Comparison of ENCODE assay signal across 22 mouse cellular contexts in genomic region chr5:4898241-4898640, GRCm38 (mm10).
"Had no signal": no experiment of that assay in that cellular context is flagged by ENCODE, and none has a peak within 500 bp of the region (broad histone marks: within the 10 kb centered on the region; RNA-seq: fewer than 3 reads in every experiment).

No protein-coding gene starts in this region.

- H3K36me3 ChIP-seq: heart, embryonic 10.5 days; heart, embryonic 12.5 days; hindbrain, embryonic 13.5 days; hindbrain, embryonic 15.5 days; limb, embryonic 13.5 days; limb, embryonic 15.5 days; liver, embryonic 12.5 days had no signal

- H3K27ac ChIP-seq: heart, embryonic 10.5 days; hindbrain, embryonic 13.5 days; hindbrain, embryonic 15.5 days; hindbrain, postnatal 0 days; kidney, postnatal 0 days; limb, embryonic 13.5 days; limb, embryonic 15.5 days; liver, embryonic 12.5 days had no signal

- ATAC-seq: forebrain, postnatal 0 days; hindbrain, postnatal 0 days; intestine, embryonic 16.5 days; liver, embryonic 12.5 days had no signal

- H3K4me3 ChIP-seq: heart, embryonic 10.5 days; heart, embryonic 12.5 days; hindbrain, embryonic 13.5 days; hindbrain, embryonic 15.5 days; limb, embryonic 13.5 days; limb, embryonic 15.5 days; liver, embryonic 12.5 days had no signal

- H3K27me3 ChIP-seq: heart, embryonic 12.5 days; hindbrain, embryonic 13.5 days; hindbrain, embryonic 15.5 days; limb, embryonic 13.5 days; limb, embryonic 15.5 days; liver, embryonic 12.5 days had no signal

- H3K4me1 ChIP-seq: heart, embryonic 10.5 days; heart, embryonic 12.5 days; liver, embryonic 12.5 days had no signal

- H3K9ac ChIP-seq: forebrain, postnatal 0 days; heart, embryonic 12.5 days; hindbrain, embryonic 13.5 days; hindbrain, embryonic 15.5 days; limb, embryonic 13.5 days; limb, embryonic 15.5 days; liver, embryonic 12.5 days had no signal

- DNase-seq: forebrain, postnatal 0 days; gastrocnemius, postnatal 14 days; gastrocnemius, postnatal 36 days; heart, adult 18-20 months; heart, postnatal 10 days; heart, postnatal 36 days; kidney, adult 18-20 months; kidney, adult 8-10 months; kidney, postnatal 25 days; layer of hippocampus, adult 9-11 months; layer of hippocampus, postnatal 36 days; left cerebral cortex, postnatal 4 days had no signal

- H3K9me3 ChIP-seq: heart, embryonic 10.5 days; heart, embryonic 12.5 days; hindbrain, embryonic 13.5 days; hindbrain, embryonic 15.5 days; limb, embryonic 13.5 days; limb, embryonic 15.5 days; liver, embryonic 12.5 days had no signal

- H3K4me2 ChIP-seq: heart, embryonic 12.5 days; hindbrain, embryonic 13.5 days; hindbrain, embryonic 15.5 days; limb, embryonic 13.5 days; limb, embryonic 15.5 days; liver, embryonic 12.5 days had no signal
